Mouse (Mus musculus) MEL (cell line): ENCODE results near the gene Ceacam15. TPM values are rescaled to one million over a fixed set of nuclear protein-coding genes. Genes with fewer than 3 reads are reported as not detected.
"Not testable (repeated sequence)": the region's sequence is repeated elsewhere in the genome, so short reads cannot be mapped to it uniquely, and the experiment has no call there.

ENCODE experiments used
- DNase-seq: peaks from one replicate; pipeline ENCODE4 v3.0.0; 2011; ENCODE audit warnings: low read depth, low spot score
- H3K27ac ChIP-seq: 2 replicates; pipeline ENCODE4 v1.5.1; 2012; ENCODE audit warnings: low read depth, mild to moderate bottlenecking, control low read depth, low read length, moderate library complexity; ENCODE audit not compliant: control insufficient read depth
- H3K27me3 ChIP-seq, 2 experiments: fragments of 150-350 bp in 1 of 2; sonication (generic) in 1 of 2; 2 replicates each; pipeline ENCODE4 v1.6.1; 2012; ENCODE audit warnings: low read length in 2 of 2, mild to moderate bottlenecking in 2 of 2, improper control_type of control experiment in 1 of 2, moderate library complexity in 1 of 2; ENCODE audit not compliant: insufficient read depth in 2 of 2, control insufficient read depth in 1 of 2
- H3K36me3 ChIP-seq, 2 experiments: 2 replicates each; pipeline ENCODE4 v1.6.1; 2012 to 2014; ENCODE audit warnings: low read length in 2 of 2, improper control_type of control experiment in 1 of 2, inconsistent platforms in 1 of 2, mild to moderate bottlenecking in 1 of 2; ENCODE audit not compliant: insufficient read depth in 2 of 2, control insufficient read depth in 1 of 2
- H3K4me1 ChIP-seq, 2 experiments: fragments of 150-350 bp in 1 of 2; sonication (generic) in 1 of 2; 2 replicates each; pipeline ENCODE4 v1.6.1; 2012; ENCODE audit warnings: low read length in 2 of 2, improper control_type of control experiment in 1 of 2, mild to moderate bottlenecking in 1 of 2; ENCODE audit not compliant: insufficient read depth in 2 of 2, control insufficient read depth in 1 of 2
- H3K4me3 ChIP-seq, 2 experiments: fragments of 150-350 bp in 1 of 2; sonication (generic) in 1 of 2; 2 replicates each; pipeline ENCODE4 v1.5.1; 2012; ENCODE audit warnings: low read depth in 2 of 2, low read length in 2 of 2, mild to moderate bottlenecking in 2 of 2, moderate library complexity in 2 of 2, control low read depth in 1 of 2, improper control_type of control experiment in 1 of 2; ENCODE audit not compliant: control insufficient read depth in 1 of 2, insufficient read depth in 1 of 2
- H3K79me2 ChIP-seq: 2 replicates; pipeline ENCODE4 v1.6.1; 2012; ENCODE audit warnings: mild to moderate bottlenecking, low read length, moderate library complexity; ENCODE audit not compliant: control insufficient read depth, poor library complexity, insufficient read depth
- H3K9ac ChIP-seq: 2 replicates; pipeline ENCODE4 v1.6.1; 2012; ENCODE audit warnings: low read depth, mild to moderate bottlenecking, control low read depth, low read length, moderate library complexity; ENCODE audit not compliant: control insufficient read depth, poor library complexity, severe bottlenecking
- H3K9me3 ChIP-seq: fragments of 150-350 bp; sonication (generic); replicated peaks from 2 replicates; pipeline ENCODE4 v1.6.1; 2012; ENCODE audit warnings: mild to moderate bottlenecking, low read length, improper control_type of control experiment, moderate library complexity; ENCODE audit not compliant: insufficient read depth
- BHLHE40 ChIP-seq: IDR thresholded peaks from 2 replicates; pipeline ENCODE4 v1.6.1; 2012; ENCODE audit warnings: low read depth, mild to moderate bottlenecking, inconsistent platforms, low read length, improper control_type of control experiment, borderline replicate concordance
- CHD2 ChIP-seq: IDR thresholded peaks from 2 replicates; pipeline ENCODE4 v1.6.1; 2011; ENCODE audit warnings: low read length, improper control_type of control experiment
- ETS1 ChIP-seq: IDR thresholded peaks from 2 replicates; pipeline ENCODE4 v1.6.1; 2012; ENCODE audit warnings: low read depth, mild to moderate bottlenecking, inconsistent platforms, low read length, improper control_type of control experiment, moderate library complexity
- HCFC1 ChIP-seq: IDR thresholded peaks from 2 replicates; pipeline ENCODE4 v1.6.1; 2012; ENCODE audit warnings: low read depth, mild to moderate bottlenecking, inconsistent platforms, low read length, improper control_type of control experiment, moderate library complexity
- KAT2A ChIP-seq: conservative IDR thresholded peaks from 2 replicates; pipeline ENCODE4 v1.6.1; 2012; ENCODE audit warnings: low read depth, low read length, improper control_type of control experiment, inconsistent platforms
- MAFK ChIP-seq: IDR thresholded peaks from 2 replicates; pipeline ENCODE4 v1.6.1; 2011; ENCODE audit warnings: low read depth, mild to moderate bottlenecking, low read length, improper control_type of control experiment, borderline replicate concordance
- MAX ChIP-seq: IDR thresholded peaks from 2 replicates; pipeline ENCODE4 v1.6.1; 2011; ENCODE audit warnings: low read length, improper control_type of control experiment
- MEF2A ChIP-seq: IDR thresholded peaks from 2 replicates; pipeline ENCODE4 v1.6.1; 2014; ENCODE audit warnings: low read depth, mild to moderate bottlenecking, inconsistent platforms, low read length, improper control_type of control experiment; ENCODE audit not compliant: poor library complexity, insufficient replicate concordance, severe bottlenecking; ENCODE audit errors: extremely low read depth
- MXI1 ChIP-seq: IDR thresholded peaks from 2 replicates; pipeline ENCODE4 v1.6.1; 2011; ENCODE audit warnings: mild to moderate bottlenecking, low read depth, low read length, improper control_type of control experiment
- MYB ChIP-seq: IDR thresholded peaks from 2 replicates; pipeline ENCODE4 v1.6.1; 2011; ENCODE audit warnings: mild to moderate bottlenecking, low read depth, low read length, improper control_type of control experiment
- MYC ChIP-seq: IDR thresholded peaks from 2 replicates; pipeline ENCODE4 v1.6.1; 2011; ENCODE audit warnings: low read depth, mild to moderate bottlenecking, low read length, improper control_type of control experiment, moderate library complexity
- NRF1 ChIP-seq: IDR thresholded peaks from 2 replicates; pipeline ENCODE4 v1.6.1; 2014; ENCODE audit warnings: low read depth, mild to moderate bottlenecking, inconsistent platforms, low read length, improper control_type of control experiment, moderate library complexity; ENCODE audit not compliant: poor library complexity, insufficient read depth, severe bottlenecking
- POLR2AphosphoS2 ChIP-seq: IDR thresholded peaks from 2 replicates; pipeline ENCODE4 v1.6.1; 2011; ENCODE audit warnings: low read length, improper control_type of control experiment
- POLR2AphosphoS5 ChIP-seq: IDR thresholded peaks from 2 replicates; pipeline ENCODE4 v1.6.1; 2012; ENCODE audit warnings: low read depth, borderline replicate concordance, mild to moderate bottlenecking, inconsistent platforms, low read length, moderate library complexity, mixed read lengths
- SMC3 ChIP-seq: IDR thresholded peaks from 2 replicates; pipeline ENCODE4 v1.6.1; 2011; ENCODE audit warnings: low read depth, low read length, improper control_type of control experiment
- TBP ChIP-seq: IDR thresholded peaks from 2 replicates; pipeline ENCODE4 v1.8.0; 2011; ENCODE audit warnings: low read depth, low read length, improper control_type of control experiment
- UBTF ChIP-seq: IDR thresholded peaks from 2 replicates; pipeline ENCODE4 v1.6.1; 2012; ENCODE audit warnings: low read depth, mild to moderate bottlenecking, inconsistent platforms, low read length, improper control_type of control experiment, moderate library complexity, borderline replicate concordance; ENCODE audit not compliant: insufficient read depth
- ZNF384 ChIP-seq: IDR thresholded peaks from 2 replicates; pipeline ENCODE4 v1.6.1; 2012; ENCODE audit warnings: low read depth, mild to moderate bottlenecking, inconsistent platforms, low read length, improper control_type of control experiment
- polyA plus RNA-seq, 2 experiments: library from polyadenylated mRNA; stranded (reverse) in 1 of 2; unstranded in 1 of 2; fragments of >175 nt in 1 of 2; fragments of >200 nt in 1 of 2; gene quantifications; 2 replicates each; pipeline versions ENCODE4 v1.2.1 to v1.2.4; 2012; ENCODE audit warnings: low replicate concordance in 2 of 2, low read depth in 1 of 2; ENCODE audit not compliant: insufficient read length in 2 of 2, insufficient read depth in 1 of 2, missing spikeins in 1 of 2
- total RNA-seq: library from RNA; depleted of rRNA; stranded (reverse); fragments of 300-350 nt; gene quantifications from 2 replicates; pipeline ENCODE4 v1.2.3, GENCODE M21; 2012

Ceacam15 gene
- total and polyA plus RNA-seq, 3 experiments: not detected

DNA sequence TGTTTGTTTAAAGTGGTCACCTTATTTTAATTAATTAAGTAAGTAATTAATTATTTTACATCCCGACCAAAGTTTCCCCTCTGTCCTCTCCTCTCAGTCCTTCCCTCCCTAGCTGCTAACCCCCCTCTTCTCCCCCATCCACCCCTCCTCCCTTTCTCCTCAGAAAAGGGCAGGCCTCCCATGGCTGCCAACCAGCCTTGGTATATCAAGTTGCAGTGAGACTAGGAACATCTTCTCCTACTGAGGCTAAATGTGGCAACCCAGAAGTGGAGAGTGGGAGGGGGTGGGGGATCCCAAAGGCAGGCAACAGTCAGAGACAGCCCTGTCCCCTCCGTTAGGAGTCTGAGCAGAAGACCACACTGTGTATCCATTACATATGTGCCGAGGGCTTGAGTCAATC lies 40.4 kb downstream of the Ceacam15 start:
- Histone ChIP-seq H3K36me3 (no peaks in the 10 kb centered on the region), H3K4me1 (peaks cover 0 to 4% of the 10 kb centered on the region in 2 experiments; a peak in 2 of 4 replicates), H3K27me3 (no peaks in the 10 kb centered on the region), H3K9ac (no peak overlapping the region), H3K4me3 (no peak overlapping the region), H3K9me3 (no peaks in the 10 kb centered on the region), H3K27ac (no peak overlapping the region), H3K79me2 (no peaks in the 10 kb centered on the region)
- TF ChIP-seq MYC (no peak), KAT2A (no peak), ZNF384 (no peak), POLR2AphosphoS2 (no peak), BHLHE40 (no peak), MAX (no peak), MEF2A (no peak), NRF1 (no peak), HCFC1 (no peak), TBP (no peak), MAFK (no peak), CHD2 (no peak), POLR2AphosphoS5 (no peak), MYB (no peak), MXI1 (no peak), SMC3 (no peak), ETS1 (no peak), UBTF (no peak)
- DNase-seq: no peak

DNA sequence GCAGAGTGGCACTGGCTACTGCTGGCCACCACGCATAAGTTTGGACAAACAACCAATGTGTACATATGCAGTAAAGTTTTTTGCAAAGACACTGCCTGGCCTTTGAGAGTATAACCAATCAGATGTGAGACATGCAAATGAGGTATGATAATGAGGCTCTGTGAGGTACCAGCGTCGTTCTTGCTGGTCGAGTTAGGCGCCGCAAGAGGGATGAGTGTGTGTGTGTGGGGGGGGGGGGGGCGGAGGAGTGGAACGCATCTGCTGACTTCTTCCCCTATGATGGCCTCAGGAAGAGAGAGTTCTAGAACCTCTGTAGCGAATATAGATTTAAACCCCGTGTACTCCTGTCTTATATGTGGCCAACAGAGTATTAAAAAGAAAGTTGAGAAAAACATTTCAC lies 41.6 kb downstream of the Ceacam15 start:
- not testable (repeated sequence) for H3K9ac ChIP-seq, H3K4me3 ChIP-seq, H3K36me3 ChIP-seq, H3K4me1 ChIP-seq, H3K27ac ChIP-seq, H3K27me3 ChIP-seq, DNase-seq, H3K79me2 ChIP-seq, H3K9me3 ChIP-seq
